In genomic region chr15:63926201-63926600, GRCm38 (mm10) we compare ENCODE assay signal across 11 mouse cellular contexts.
DNase-seq lines count a peak whose midpoint lies in the region.
"Had no signal": no experiment of that assay in that cellular context is flagged by ENCODE, and none has a peak within 500 bp of the region (broad histone marks: within the 10 kb centered on the region; RNA-seq: fewer than 3 reads in every experiment).

No protein-coding gene starts in this region.

- DNase-seq in cerebellum, adult 18-20 months, result peak; percentile 28 to 44
- no peak for DNase-seq in cerebellum, adult 11 months
- peak; percentile 46 for DNase-seq in brain, adult 2 months (ENCODE audit: low read depth, low spot score)
- DNase-seq in cerebellum, adult 9-10 months, result peak; percentile 34
- DNase-seq in naive thymus-derived CD4-positive, alpha-beta T cell, adult 2 months (ENCODE audit: low read depth), result peak; percentile 1
- DNase-seq in embryo, embryonic 11 days, result no peak
- DNase-seq: adrenal gland, adult 2 months; adrenal gland, postnatal 25 days; gastrocnemius, postnatal 14 days; heart, adult 2 months; kidney, adult 18-20 months had no signal

Comparison
In these comparisons a context has a peak if more than half of its experiments do, and no peak if none do; other contexts are left out.
1. DNase-seq: peak in cerebellum, adult 18-20 months (2 of 2), brain, adult 2 months (single experiment), cerebellum, adult 9-10 months (single experiment) and naive thymus-derived CD4-positive, alpha-beta T cell, adult 2 months (single experiment); none in cerebellum, adult 11 months (single experiment) and embryo, embryonic 11 days (single experiment).